Mouse (Mus musculus) ES-Bruce4 (cell line): ENCODE results near the gene Tor2a. TPM values are rescaled to one million over a fixed set of nuclear protein-coding genes. Genes with fewer than 3 reads are reported as not detected.

Experiments used
- H3K27ac ChIP-seq: 2 replicates; pipeline ENCODE4 v1.5.1; 2012; ENCODE audit warnings: low read length, inconsistent platforms; ENCODE audit not compliant: insufficient read depth
- H3K27me3 ChIP-seq: 2 replicates; pipeline ENCODE4 v1.6.1; 2012; ENCODE audit warnings: mild to moderate bottlenecking, low read length, inconsistent platforms; ENCODE audit not compliant: control insufficient read depth, poor library complexity, insufficient read depth, severe bottlenecking
- H3K36me3 ChIP-seq: 2 replicates; pipeline ENCODE4 v1.6.1; 2012; ENCODE audit warnings: inconsistent platforms, mild to moderate bottlenecking, low read length, moderate library complexity; ENCODE audit not compliant: control insufficient read depth, poor library complexity, insufficient read depth, severe bottlenecking
- H3K4me1 ChIP-seq: one replicate; pipeline ENCODE4 v1.8.1; 2011; ENCODE audit warnings: low read length; ENCODE audit not compliant: control insufficient read depth, insufficient read depth
- H3K4me3 ChIP-seq: 2 replicates; pipeline ENCODE4 v1.5.1; 2011; ENCODE audit warnings: low read depth, mild to moderate bottlenecking, low read length
- H3K9ac ChIP-seq: 2 replicates; pipeline ENCODE4 v1.6.1; 2012; ENCODE audit warnings: low read depth, mild to moderate bottlenecking, inconsistent platforms; ENCODE audit not compliant: poor library complexity, severe bottlenecking
- H3K9me3 ChIP-seq: replicated peaks from 2 replicates; pipeline ENCODE4 v1.6.1; 2012; ENCODE audit warnings: mild to moderate bottlenecking, low read length, inconsistent platforms; ENCODE audit not compliant: control insufficient read depth, poor library complexity, insufficient read depth, severe bottlenecking
- CTCF ChIP-seq: IDR thresholded peaks from one replicate; pipeline ENCODE4 v1.8.1; 2011; ENCODE audit warnings: low read depth, low read length
- EP300 ChIP-seq: IDR thresholded peaks from 2 replicates; pipeline ENCODE4 v1.6.1; 2011; ENCODE audit warnings: low read depth, low read length; ENCODE audit not compliant: insufficient read depth
- POLR2A ChIP-seq: IDR thresholded peaks from one replicate; pipeline ENCODE4 v1.8.1; 2011; ENCODE audit warnings: low read length; ENCODE audit not compliant: insufficient read depth
- polyA plus RNA-seq: library from polyadenylated mRNA; stranded (reverse); fragments of >200 nt; gene quantifications from 2 replicates; pipeline ENCODE4 v1.2.4, GENCODE M21; 2011; ENCODE audit warnings: low read depth; ENCODE audit not compliant: missing spikeins, insufficient read depth, insufficient read length

Tor2a gene
- polyA plus RNA-seq, 1 experiment, result 77.0 TPM

GRCm38 (mm10) chr2:32712108-32712551 is 44.9 kb upstream of the Tor2a start:
- Histone ChIP-seq H3K9ac (peak overlapping the region; percentile 97), H3K9me3 (no peaks in the 10 kb centered on the region), H3K4me1 (peaks cover 4% of the 10 kb centered on the region), H3K27me3 (no peaks in the 10 kb centered on the region), H3K4me3 (peak overlapping the region; percentile 97), H3K27ac (peak overlapping the region; percentile 38), H3K36me3 (peaks cover 35% of the 10 kb centered on the region)
- TF ChIP-seq CTCF (no peak), POLR2A (no peak), EP300 (no peak)

GRCm38 (mm10) chr2:32712586-32712933 is 44.5 kb upstream of the Tor2a start:
- H3K9ac ChIP-seq, result peak overlapping the region; percentile 97
- peak overlapping the region; percentile 38 for H3K27ac ChIP-seq
- H3K36me3 ChIP-seq, result peaks cover 31% of the 10 kb centered on the region
- peak overlapping the region; percentile 97 for H3K4me3 ChIP-seq
- no peaks in the 10 kb centered on the region for H3K9me3 ChIP-seq
- peaks cover 4% of the 10 kb centered on the region for H3K4me1 ChIP-seq
- no peaks in the 10 kb centered on the region for H3K27me3 ChIP-seq
- TF ChIP-seq CTCF, result no peak
- TF ChIP-seq POLR2A, result no peak
- TF ChIP-seq EP300, result no peak

- peaks cover 4% of the 10 kb centered on the region for H3K4me1 ChIP-seq
- H3K9me3 ChIP-seq, result no peaks in the 10 kb centered on the region
- H3K27ac ChIP-seq, result peak within 1 kb of the TSS; percentile 51
- peak; percentile 90 for TF ChIP-seq CTCF
- peak; percentile 20; the same call in 1 of the 2 replicates for TF ChIP-seq EP300
- TF ChIP-seq POLR2A, result no peak
- peak within 1 kb of the TSS; percentile 97 for H3K9ac ChIP-seq
- no peaks in the 10 kb centered on the region for H3K27me3 ChIP-seq
- H3K4me3 ChIP-seq, result peak within 1 kb of the TSS; percentile 97
- peaks cover 25% of the 10 kb centered on the region for H3K36me3 ChIP-seq
Observed at GRCm38 (mm10) chr2:32712934-32713817, 43.9 kb upstream of the Tor2a start, which contains the start of gene Cdk9. Cdk9 (minus strand) TSS chr2:32713076.

- peak overlapping the region; percentile 51 for H3K27ac ChIP-seq
- H3K4me3 ChIP-seq, result no peak overlapping the region
- no peak for TF ChIP-seq EP300
- H3K9ac ChIP-seq, result peak overlapping the region; percentile 97; the same call in 1 of the 2 replicates
- H3K9me3 ChIP-seq, result no peaks in the 10 kb centered on the region
- H3K4me1 ChIP-seq, result peaks cover 4% of the 10 kb centered on the region
- no peaks in the 10 kb centered on the region for H3K27me3 ChIP-seq
- peaks cover 18% of the 10 kb centered on the region for H3K36me3 ChIP-seq
Observed at GRCm38 (mm10) chr2:32714117-32714986, 42.7 kb upstream of the Tor2a start.

- Histone ChIP-seq H3K4me1 (peaks cover 4% of the 10 kb centered on the region), H3K27me3 (no peaks in the 10 kb centered on the region), H3K9ac (no peak overlapping the region), H3K36me3 (peaks cover 11% of the 10 kb centered on the region), H3K4me3 (no peak overlapping the region), H3K9me3 (no peaks in the 10 kb centered on the region), H3K27ac (peak overlapping the region; percentile 2; the same call in 1 of the 2 replicates)
- TF ChIP-seq EP300 (peak; percentile 92), POLR2A (no peak)
Observed at GRCm38 (mm10) chr2:32714987-32715425, 42.0 kb upstream of the Tor2a start.
